Comparison of ENCODE assay signal across 8 mouse cellular contexts in genomic region chr8:123102855-123103254, GRCm38 (mm10). TPM values are rescaled to one million over a fixed set of nuclear protein-coding genes. Genes with fewer than 3 reads are reported as not detected.
DNase-seq lines count a peak whose midpoint lies in the region; ATAC-seq and TF ChIP-seq lines count a peak whose summit lies in the region.
"Not testable (repeated sequence)": the region's sequence is repeated elsewhere in the genome, so short reads cannot be mapped to it uniquely, and the experiment has no call there.

No protein-coding gene starts in this region.

- H3K4me1 ChIP-seq in embryonic facial prominence, embryonic 15.5 days, result peaks cover 26% of the 10 kb centered on the region
- H3K4me1 ChIP-seq in heart, embryonic 12.5 days (replicated peaks), result peaks cover 16% of the 10 kb centered on the region
- H3K4me1 ChIP-seq in limb, embryonic 13.5 days, result peaks cover 16% of the 10 kb centered on the region
- not testable (repeated sequence) for H3K4me1 ChIP-seq in lung, postnatal 0 days (ENCODE audit: insufficient read depth, low read depth, low read length)
- H3K4me1 ChIP-seq in neural tube, embryonic 12.5 days, result peaks cover 11% of the 10 kb centered on the region

- H3K4me3 ChIP-seq in embryonic facial prominence, embryonic 15.5 days (replicated peaks), result peak overlapping the region; percentile 72
- H3K4me3 ChIP-seq in heart, embryonic 12.5 days, result peak overlapping the region; percentile 88
- H3K4me3 ChIP-seq in limb, embryonic 13.5 days, result peak overlapping the region; percentile 74
- H3K4me3 ChIP-seq in lung, postnatal 0 days (ENCODE audit: low read depth, low read length), result peak overlapping the region; percentile 80
- peak overlapping the region; percentile 81 for H3K4me3 ChIP-seq in neural tube, embryonic 12.5 days

- TF ChIP-seq EP300 in lung, postnatal 0 days (IDR thresholded peaks at IDR 0.05), result not testable (repeated sequence)

- not testable (repeated sequence) for TF ChIP-seq CTCF in lung, postnatal 0 days (IDR thresholded peaks at IDR 0.05)

- peak overlapping the region; percentile 73 for H3K4me2 ChIP-seq in embryonic facial prominence, embryonic 15.5 days (replicated peaks)
- peak overlapping the region; percentile 93 for H3K4me2 ChIP-seq in heart, embryonic 12.5 days
- peak overlapping the region; percentile 97 for H3K4me2 ChIP-seq in limb, embryonic 13.5 days (replicated peaks)
- peak overlapping the region; percentile 72 for H3K4me2 ChIP-seq in lung, postnatal 0 days (replicated peaks; ENCODE audit: low read depth, low read length)
- peak overlapping the region; percentile 84 for H3K4me2 ChIP-seq in neural tube, embryonic 12.5 days (replicated peaks)

- peak; percentile 13 for DNase-seq in T-cell, adult 2 months (ENCODE audit: low spot score)
- peak; percentile 51 for DNase-seq in induced T-regulatory cell, adult 2 months (ENCODE audit: low read depth)
- peak; percentile 44 for DNase-seq in lung, postnatal 0 days (ENCODE audit: low spot score)
- peak; percentile 23 for DNase-seq in thymus, postnatal 4 days

- ATAC-seq in embryonic facial prominence, embryonic 15.5 days (ENCODE audit: insufficient number of reproducible peaks, low FRiP score, low TSS enrichment, low read depth); limb, embryonic 13.5 days (ENCODE audit: low FRiP score, low read depth); neural tube, embryonic 12.5 days (ENCODE audit: low FRiP score, low read depth): not testable (repeated sequence)
- 0 out of 2 replicates have a peak, but pooled peaks have one; percentile 8 for ATAC-seq in heart, embryonic 12.5 days (ENCODE audit: insufficient number of reproducible peaks, low FRiP score)
- peak; percentile 10 for ATAC-seq in lung, postnatal 0 days

- 4% methylated on average over 26 of the region's 26 CpGs for WGBS in embryonic facial prominence, embryonic 15.5 days
- 1% methylated on average over 26 of the region's 26 CpGs for WGBS in heart, embryonic 12.5 days
- under 1% methylated on average over 26 of the region's 26 CpGs for WGBS in limb, embryonic 13.5 days
- WGBS in lung, postnatal 0 days, result 1% methylated on average over 25 of the region's 26 CpGs
- under 1% methylated on average over 26 of the region's 26 CpGs for WGBS in neural tube, embryonic 12.5 days

- not testable (repeated sequence) for H3K27me3 ChIP-seq in embryonic facial prominence, embryonic 15.5 days; heart, embryonic 12.5 days (replicated peaks); limb, embryonic 13.5 days; lung, postnatal 0 days (replicated peaks; ENCODE audit: insufficient read depth, low read length); neural tube, embryonic 12.5 days (replicated peaks)

- peak overlapping the region; percentile 96 for H3K27ac ChIP-seq in embryonic facial prominence, embryonic 15.5 days (replicated peaks)
- H3K27ac ChIP-seq in heart, embryonic 12.5 days (ENCODE audit: poor library complexity, severe bottlenecking), result peak overlapping the region; percentile 93
- peak overlapping the region; percentile 96 for H3K27ac ChIP-seq in limb, embryonic 13.5 days
- peak overlapping the region; percentile 90 for H3K27ac ChIP-seq in lung, postnatal 0 days (ENCODE audit: low read length)
- H3K27ac ChIP-seq in neural tube, embryonic 12.5 days, result peak overlapping the region; percentile 84; the same call in 1 of the 2 replicates

- peaks cover 30% of the 10 kb centered on the region for H3K36me3 ChIP-seq in embryonic facial prominence, embryonic 15.5 days
- H3K36me3 ChIP-seq in heart, embryonic 12.5 days, result peaks cover 36% of the 10 kb centered on the region
- H3K36me3 ChIP-seq in limb, embryonic 13.5 days, result peaks cover 37% of the 10 kb centered on the region
- H3K36me3 ChIP-seq in lung, postnatal 0 days (ENCODE audit: insufficient read depth, low read length), result peaks cover 13% of the 10 kb centered on the region; the same call in 1 of the 2 replicates
- peaks cover 31% of the 10 kb centered on the region for H3K36me3 ChIP-seq in neural tube, embryonic 12.5 days

- not testable (repeated sequence) for H3K9me3 ChIP-seq in embryonic facial prominence, embryonic 15.5 days (replicated peaks); heart, embryonic 12.5 days (replicated peaks); limb, embryonic 13.5 days; lung, postnatal 0 days (ENCODE audit: low read length); neural tube, embryonic 12.5 days

- H3K9ac ChIP-seq in embryonic facial prominence, embryonic 15.5 days, result peak overlapping the region; percentile 91
- H3K9ac ChIP-seq in heart, embryonic 12.5 days, result peak overlapping the region; percentile 99
- H3K9ac ChIP-seq in limb, embryonic 13.5 days, result peak overlapping the region; percentile 99
- H3K9ac ChIP-seq in lung, postnatal 0 days (replicated peaks; ENCODE audit: low read depth), result peak overlapping the region; percentile 92
- H3K9ac ChIP-seq in neural tube, embryonic 12.5 days, result peak overlapping the region; percentile 96

RNA-seq across cellular contexts. Expression of gene Rpl13, which starts 0.7 kb away (rescaled TPM):
- 1,311 and 1,540 TPM in 2 replicates for polyA plus RNA-seq in embryonic facial prominence, embryonic 15.5 days (2015; fragmentation: Nextera tagmentation; extraction: Ambion mirVana)
- 1,041 and 1,045 TPM in 2 replicates for polyA plus RNA-seq in heart, embryonic 12.5 days (2016; fragmentation: Nextera tagmentation; extraction: Ambion mirVana)
- polyA plus RNA-seq in limb, embryonic 13.5 days (2015; fragmentation: Nextera tagmentation; extraction: Ambion mirVana), result 1,375 and 1,469 TPM in 2 replicates
- polyA plus RNA-seq in lung, postnatal 0 days (2015; fragmentation: Nextera tagmentation; extraction: Ambion mirVana), result 1,019 and 1,086 TPM in 2 replicates
- polyA plus RNA-seq in neural tube, embryonic 12.5 days (2016; fragmentation: Nextera tagmentation; extraction: Ambion mirVana), result 922 and 973 TPM in 2 replicates

RNA-seq across cellular contexts. Expression of gene Cpne7, which starts 14.3 kb away (rescaled TPM):
- polyA plus RNA-seq in embryonic facial prominence, embryonic 15.5 days (2015; fragmentation: Nextera tagmentation; extraction: Ambion mirVana), result 6.5 and 6.9 TPM in 2 replicates
- polyA plus RNA-seq in heart, embryonic 12.5 days (2016; fragmentation: Nextera tagmentation; extraction: Ambion mirVana), result 0.18 and 0.24 TPM in 2 replicates
- 0.64 and 0.72 TPM in 2 replicates for polyA plus RNA-seq in limb, embryonic 13.5 days (2015; fragmentation: Nextera tagmentation; extraction: Ambion mirVana)
- 0.94 and 1.3 TPM in 2 replicates for polyA plus RNA-seq in lung, postnatal 0 days (2015; fragmentation: Nextera tagmentation; extraction: Ambion mirVana)
- 0.17 and 0.18 TPM in 2 replicates for polyA plus RNA-seq in neural tube, embryonic 12.5 days (2016; fragmentation: Nextera tagmentation; extraction: Ambion mirVana)

RNA-seq across cellular contexts. Expression of gene Spg7, which starts 40.1 kb away (rescaled TPM):
- polyA plus RNA-seq in embryonic facial prominence, embryonic 15.5 days (2015; fragmentation: Nextera tagmentation; extraction: Ambion mirVana), result 40.8 and 41.5 TPM in 2 replicates
- polyA plus RNA-seq in heart, embryonic 12.5 days (2016; fragmentation: Nextera tagmentation; extraction: Ambion mirVana), result 77.3 and 79.9 TPM in 2 replicates
- polyA plus RNA-seq in limb, embryonic 13.5 days (2015; fragmentation: Nextera tagmentation; extraction: Ambion mirVana), result 40.8 and 41.5 TPM in 2 replicates
- polyA plus RNA-seq in lung, postnatal 0 days (2015; fragmentation: Nextera tagmentation; extraction: Ambion mirVana), result 22.7 and 27.3 TPM in 2 replicates
- 60.0 and 61.0 TPM in 2 replicates for polyA plus RNA-seq in neural tube, embryonic 12.5 days (2016; fragmentation: Nextera tagmentation; extraction: Ambion mirVana)

RNA-seq across cellular contexts. Expression of gene Sult5a1, which starts 55.3 kb away (rescaled TPM):
- polyA plus RNA-seq in embryonic facial prominence, embryonic 15.5 days (2015; fragmentation: Nextera tagmentation; extraction: Ambion mirVana), result 47.8 and 50.7 TPM in 2 replicates
- polyA plus RNA-seq in heart, embryonic 12.5 days (2016; fragmentation: Nextera tagmentation; extraction: Ambion mirVana), result 5.4 and 5.8 TPM in 2 replicates
- polyA plus RNA-seq in limb, embryonic 13.5 days (2015; fragmentation: Nextera tagmentation; extraction: Ambion mirVana), result 26.1 and 30.6 TPM in 2 replicates
- polyA plus RNA-seq in lung, postnatal 0 days (2015; fragmentation: Nextera tagmentation; extraction: Ambion mirVana), result 18.3 TPM in 2 replicates
- 3.5 and 4.0 TPM in 2 replicates for polyA plus RNA-seq in neural tube, embryonic 12.5 days (2016; fragmentation: Nextera tagmentation; extraction: Ambion mirVana)
